Comparison of ENCODE assay signal across 13 mouse cellular contexts in the genomic region with DNA sequence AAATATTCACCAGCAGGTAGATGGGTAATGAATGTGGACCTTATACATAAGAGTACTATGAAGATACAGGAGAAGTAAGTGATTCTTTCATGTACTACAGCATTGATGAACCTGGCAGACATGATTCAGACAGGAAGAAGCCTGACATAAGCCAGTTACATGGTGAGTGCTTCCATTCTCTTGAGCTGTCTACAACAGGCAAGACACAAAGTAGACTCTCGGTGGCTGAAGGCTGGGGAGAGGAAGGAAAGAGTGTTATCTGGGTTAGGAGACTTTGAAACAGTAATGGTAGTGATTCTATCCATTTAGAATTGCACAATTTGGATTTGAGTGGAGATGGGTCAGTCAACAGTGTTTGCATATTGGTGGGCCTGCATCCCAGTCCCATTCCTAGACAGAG. TPM values are rescaled to one million over a fixed set of nuclear protein-coding genes. Genes with fewer than 3 reads are reported as not detected.
DNase-seq lines count a peak whose midpoint lies in the region; ATAC-seq and TF ChIP-seq lines count a peak whose summit lies in the region.
"Had no signal": no experiment of that assay in that cellular context is flagged by ENCODE, and none has a peak within 500 bp of the region (broad histone marks: within the 10 kb centered on the region; RNA-seq: fewer than 3 reads in every experiment).

No protein-coding gene starts in this region.

- no peak for ATAC-seq in liver, embryonic 11.5 days (replicated peaks; ENCODE audit: low FRiP score)
- no peak for ATAC-seq in embryonic facial prominence, embryonic 13.5 days (ENCODE audit: insufficient number of reproducible peaks, insufficient read depth, low FRiP score, low TSS enrichment, low read depth)
- ATAC-seq in liver, embryonic 15.5 days (ENCODE audit: insufficient read depth): no peak
- ATAC-seq: hindbrain, postnatal 0 days had no signal

- TF ChIP-seq POLR2A in heart, adult 2 months (IDR thresholded peaks at IDR 0.05; ENCODE audit: insufficient read depth, low read depth, low read length): no peak

- no peak overlapping the region for H3K4me3 ChIP-seq in heart, adult 2 months
- no peak overlapping the region for H3K4me3 ChIP-seq in liver, embryonic 11.5 days (ENCODE audit: low read depth, low read length)
- no peak overlapping the region for H3K4me3 ChIP-seq in embryonic facial prominence, embryonic 13.5 days
- no peak overlapping the region for H3K4me3 ChIP-seq in liver, embryonic 15.5 days (replicated peaks)

- DNase-seq in heart, adult 2 months: no peak
- DNase-seq in heart, adult 11 months: no peak
- no peak for DNase-seq in liver, embryonic 11.5 days (ENCODE audit: low spot score)
- no peak for DNase-seq in liver
- no peak for DNase-seq in layer of hippocampus, postnatal 36 days
- DNase-seq in testis, postnatal 14 days (ENCODE audit: low spot score): no peak
- DNase-seq: adrenal gland, postnatal 25 days; B cell, adult 2 months; cerebellum, adult 18-20 months had no signal

- peak overlapping the region; percentile 97; the same call in 1 of the 2 replicates for H3K4me2 ChIP-seq in liver, embryonic 11.5 days
- peak overlapping the region; percentile 1; the same call in 1 of the 2 replicates for H3K4me2 ChIP-seq in embryonic facial prominence, embryonic 13.5 days
- H3K4me2 ChIP-seq in liver, embryonic 15.5 days: no peak overlapping the region

- WGBS in heart, adult 2 months: 46% methylated on average over 1 of the region's 1 CpGs
- 33% methylated on average over 1 of the region's 1 CpGs for WGBS in liver, embryonic 11.5 days
- whole genome bisulfite sequencing in embryonic facial prominence, embryonic 13.5 days: 73% methylated on average over 1 of the region's 1 CpGs
- 13% methylated on average over 1 of the region's 1 CpGs for WGBS in liver, embryonic 15.5 days (ENCODE audit: insufficient replicate concordance)

- no peak for TF ChIP-seq CTCF in heart, adult 2 months (IDR thresholded peaks at IDR 0.05)

- peak overlapping the region; percentile 96 for H3K27ac ChIP-seq in heart, adult 2 months
- H3K27ac ChIP-seq in liver, embryonic 11.5 days (ENCODE audit: low read depth, low read length): peak overlapping the region; percentile 95
- 0 out of 2 replicates have a peak overlapping the region, but pooled peaks have one; percentile 96 for H3K27ac ChIP-seq in embryonic facial prominence, embryonic 13.5 days
- H3K27ac ChIP-seq in liver, embryonic 15.5 days (replicated peaks): 0 out of 2 replicates have a peak overlapping the region, but pooled peaks have one; percentile 96
- H3K27ac ChIP-seq: liver, embryonic 14.5 days had no signal

- no peaks in the 10 kb centered on the region for H3K9me3 ChIP-seq in liver, embryonic 11.5 days (ENCODE audit: control insufficient read depth, low read length)
- no peaks in the 10 kb centered on the region for H3K9me3 ChIP-seq in embryonic facial prominence, embryonic 13.5 days
- H3K9me3 ChIP-seq in liver, embryonic 15.5 days (replicated peaks): no peaks in the 10 kb centered on the region

- no peaks in the 10 kb centered on the region for H3K79me2 ChIP-seq in heart, adult 2 months (replicated peaks; ENCODE audit: control insufficient read depth, insufficient read depth, low read length)

- H3K36me3 ChIP-seq in heart, adult 2 months (ENCODE audit: control insufficient read depth, insufficient read depth, low read length): no peaks in the 10 kb centered on the region
- no peaks in the 10 kb centered on the region for H3K36me3 ChIP-seq in liver, embryonic 11.5 days (ENCODE audit: control insufficient read depth, insufficient read depth, low read length)
- H3K36me3 ChIP-seq in embryonic facial prominence, embryonic 13.5 days: no peaks in the 10 kb centered on the region
- no peaks in the 10 kb centered on the region for H3K36me3 ChIP-seq in liver, embryonic 15.5 days (replicated peaks)

- no peak for TF ChIP-seq EP300 in heart, adult 2 months (IDR thresholded peaks at IDR 0.05; ENCODE audit: insufficient read depth, low read depth, low read length)

- peaks cover 2% of the 10 kb centered on the region for H3K4me1 ChIP-seq in heart, adult 2 months (ENCODE audit: control insufficient read depth, insufficient read depth, low read length)
- H3K4me1 ChIP-seq in liver, embryonic 11.5 days (replicated peaks; ENCODE audit: control insufficient read depth, insufficient read depth, low read length): peaks cover 56% of the 10 kb centered on the region
- peaks cover 68% of the 10 kb centered on the region for H3K4me1 ChIP-seq in embryonic facial prominence, embryonic 13.5 days
- H3K4me1 ChIP-seq in liver, embryonic 15.5 days (replicated peaks): peaks cover 87% of the 10 kb centered on the region

- no peaks in the 10 kb centered on the region for H3K27me3 ChIP-seq in heart, adult 2 months (ENCODE audit: control insufficient read depth, insufficient read depth, low read length)
- no peaks in the 10 kb centered on the region for H3K27me3 ChIP-seq in liver, embryonic 11.5 days (replicated peaks; ENCODE audit: control insufficient read depth, insufficient read depth, low read length)
- no peaks in the 10 kb centered on the region for H3K27me3 ChIP-seq in embryonic facial prominence, embryonic 13.5 days
- peaks cover 24% of the 10 kb centered on the region for H3K27me3 ChIP-seq in liver, embryonic 15.5 days

- intact Hi-C loops in heart, adult 2 months (cut with DNase I): loop anchor here (5.0 kb wide), 1 partner anchor 423 kb away; a partner anchor contains a TSS

- no peak overlapping the region for H3K9ac ChIP-seq in heart, adult 2 months (ENCODE audit: low read depth, low read length)
- no peak overlapping the region for H3K9ac ChIP-seq in liver, embryonic 11.5 days (ENCODE audit: low read depth, low read length)
- no peak overlapping the region for H3K9ac ChIP-seq in embryonic facial prominence, embryonic 13.5 days
- H3K9ac ChIP-seq in liver, embryonic 15.5 days: no peak overlapping the region
- H3K9ac ChIP-seq: liver, embryonic 14.5 days had no signal

RNA-seq across cellular contexts. Expression of a gene that starts 3.7 kb away (rescaled TPM):
- 10 to 100 TPM; 11.8 to 13.0 TPM for total RNA-seq in heart, adult 2 months (2021)
- polyA plus RNA-seq in heart, adult 2 months (2012; rRNA removed): 6.8 and 8.1 TPM in 2 replicates
- polyA plus RNA-seq in liver, embryonic 11.5 days (2014; fragmentation: Nextera tagmentation; extraction: Ambion mirVana): 46.5 and 50.1 TPM in 2 replicates
- polyA plus RNA-seq in embryonic facial prominence, embryonic 13.5 days (2015; fragmentation: Nextera tagmentation; extraction: Ambion mirVana): 64.3 and 67.6 TPM in 2 replicates
- 22.8 and 23.1 TPM in 2 replicates for polyA plus RNA-seq in liver, embryonic 15.5 days (2015; fragmentation: Nextera tagmentation; extraction: Ambion mirVana)
- 1 to 10 TPM; 7.2 to 7.6 TPM for total RNA-seq in layer of hippocampus, postnatal 36 days (2021)

RNA-seq across cellular contexts. Expression of a gene that starts 27.2 kb away (rescaled TPM):
- total RNA-seq in heart, adult 2 months (2021): 10 to 100 TPM; 32.0 to 37.4 TPM
- 39.9 and 50.8 TPM in 2 replicates for polyA plus RNA-seq in heart, adult 2 months (2012; rRNA removed)
- 94.1 and 95.6 TPM in 2 replicates for polyA plus RNA-seq in liver, embryonic 11.5 days (2014; fragmentation: Nextera tagmentation; extraction: Ambion mirVana)
- 71.3 and 78.6 TPM in 2 replicates for polyA plus RNA-seq in embryonic facial prominence, embryonic 13.5 days (2015; fragmentation: Nextera tagmentation; extraction: Ambion mirVana)
- polyA plus RNA-seq in liver, embryonic 15.5 days (2015; fragmentation: Nextera tagmentation; extraction: Ambion mirVana): 27.9 and 36.1 TPM in 2 replicates
- total RNA-seq in layer of hippocampus, postnatal 36 days (2021): 100 to 1,000 TPM in 1 of 2 experiments, 10 to 100 TPM in 1; 95.2 to 115 TPM

RNA-seq across cellular contexts. Expression of a gene that starts 28.7 kb away (rescaled TPM):
- total RNA-seq in heart, adult 2 months (2021): 10 to 100 TPM; 30.5 to 31.0 TPM
- polyA plus RNA-seq in heart, adult 2 months (2012; rRNA removed): 45.3 and 50.5 TPM in 2 replicates
- 23.0 and 25.2 TPM in 2 replicates for polyA plus RNA-seq in liver, embryonic 11.5 days (2014; fragmentation: Nextera tagmentation; extraction: Ambion mirVana)
- 16.3 and 16.6 TPM in 2 replicates for polyA plus RNA-seq in embryonic facial prominence, embryonic 13.5 days (2015; fragmentation: Nextera tagmentation; extraction: Ambion mirVana)
- 6.2 and 7.2 TPM in 2 replicates for polyA plus RNA-seq in liver, embryonic 15.5 days (2015; fragmentation: Nextera tagmentation; extraction: Ambion mirVana)
- total RNA-seq in layer of hippocampus, postnatal 36 days (2021): 10 to 100 TPM; 85.9 to 92.2 TPM

RNA-seq across cellular contexts. Expression of a gene that starts 42.3 kb away (rescaled TPM):
- total RNA-seq in heart, adult 2 months (2021): 1 to 10 TPM; 3.0 to 3.7 TPM
- polyA plus RNA-seq in heart, adult 2 months (2012; rRNA removed): 4.0 and 7.7 TPM in 2 replicates
- 67.9 and 68.6 TPM in 2 replicates for polyA plus RNA-seq in liver, embryonic 11.5 days (2014; fragmentation: Nextera tagmentation; extraction: Ambion mirVana)
- 4.8 and 4.9 TPM in 2 replicates for polyA plus RNA-seq in embryonic facial prominence, embryonic 13.5 days (2015; fragmentation: Nextera tagmentation; extraction: Ambion mirVana)
- 55.3 and 58.3 TPM in 2 replicates for polyA plus RNA-seq in liver, embryonic 15.5 days (2015; fragmentation: Nextera tagmentation; extraction: Ambion mirVana)
- 1 to 10 TPM; 1.2 to 2.0 TPM for total RNA-seq in layer of hippocampus, postnatal 36 days (2021)
